In genomic region chr15:98001321-98002112, GRCm38 (mm10) we compare ENCODE assay signal across 8 mouse cellular contexts. TPM values are rescaled to one million over a fixed set of nuclear protein-coding genes. Genes with fewer than 3 reads are reported as not detected.
DNase-seq lines count a peak whose midpoint lies in the region; ATAC-seq lines count a peak whose summit lies in the region.

No protein-coding gene starts in this region.

- WGBS in heart, embryonic 14.5 days = under 1% methylated on average over 37 of the region's 37 CpGs

- no peak for ATAC-seq in heart, embryonic 14.5 days (ENCODE audit: insufficient number of reproducible peaks, insufficient read depth, low FRiP score, low read depth)
- ATAC-seq in frontal cortex, adult (ENCODE audit: low TSS enrichment) = no peak

- H3K9me3 ChIP-seq in heart, embryonic 14.5 days (ENCODE audit: control insufficient read depth, low read length) = no peaks in the 10 kb centered on the region

- DNase-seq in heart, adult 9 months (ENCODE audit: low spot score in 2 of 2) = no peak
- DNase-seq in forelimb bud, embryonic 11.5 days (ENCODE audit: low read depth, low spot score) = peak; percentile 73
- peak; percentile 26 for DNase-seq in kidney, postnatal 10 days
- peak; percentile 70 for DNase-seq in neural tube, embryonic 10.5 days (ENCODE audit: extremely low spot score, low spot score)
- DNase-seq in thymus, adult 18-20 months = no peak
- DNase-seq in frontal cortex, adult 2 months (ENCODE audit: extremely low spot score in 1 of 2, low spot score in 1 of 2) = no peak

- H3K4me3 ChIP-seq in heart, embryonic 14.5 days (ENCODE audit: control insufficient read depth in 1 of 2, insufficient read depth in 1 of 2, low read depth in 1 of 2, low read length in 2 of 2) = peak overlapping the region; percentile 43 to 48

- peaks cover 11 to 39% of the 10 kb centered on the region in 2 experiments for H3K4me1 ChIP-seq in heart, embryonic 14.5 days (ENCODE audit: control insufficient read depth in 2 of 2, insufficient read depth in 2 of 2, low read length in 2 of 2)

- peaks cover 70% of the 10 kb centered on the region for H3K27me3 ChIP-seq in heart, embryonic 14.5 days (ENCODE audit: control insufficient read depth, insufficient read depth, low read length)

- peak overlapping the region; percentile 34 to 35; a peak in 1 of 4 replicates for H3K27ac ChIP-seq in heart, embryonic 14.5 days (replicated peaks in 1 of 2; ENCODE audit: control insufficient read depth in 1 of 2, insufficient read depth in 1 of 2, low read depth in 2 of 2, low read length in 2 of 2)

- peak overlapping the region; percentile 83 for H3K4me2 ChIP-seq in heart, embryonic 14.5 days (ENCODE audit: low read length)

- H3K9ac ChIP-seq in heart, embryonic 14.5 days (ENCODE audit: low read length) = peak overlapping the region; percentile 62

- no peaks in the 10 kb centered on the region for H3K36me3 ChIP-seq in heart, embryonic 14.5 days (ENCODE audit: control insufficient read depth, insufficient read depth, low read length)

RNA-seq across cellular contexts. Expression of gene Col2a1, which starts 3.0 kb away (rescaled TPM):
- 9.4 and 13.3 TPM in 2 replicates for polyA plus RNA-seq in heart, embryonic 14.5 days (2014; fragmentation: Nextera tagmentation; extraction: Ambion mirVana)
- 1.8 and 2.0 TPM in 2 replicates for polyA plus RNA-seq in frontal cortex, adult 2 months (2012; rRNA removed)

RNA-seq across cellular contexts. Expression of gene Tmem106c, which starts 37.5 kb away (rescaled TPM):
- polyA plus RNA-seq in heart, embryonic 14.5 days (2014; fragmentation: Nextera tagmentation; extraction: Ambion mirVana) = 38.1 and 40.6 TPM in 2 replicates
- 50.6 and 56.1 TPM in 2 replicates for polyA plus RNA-seq in frontal cortex, adult 2 months (2012; rRNA removed)

Comparison
In these comparisons a context has a peak if more than half of its experiments do, and no peak if none do; other contexts are left out.
1. DNase-seq: peak in forelimb bud, embryonic 11.5 days (single experiment), kidney, postnatal 10 days (single experiment) and neural tube, embryonic 10.5 days (single experiment); none in heart, adult 9 months (0 of 2), thymus, adult 18-20 months (0 of 2) and frontal cortex, adult 2 months (0 of 2).